Mouse (Mus musculus): ENCODE measurements at regions not wholly inside any gene's neighbourhood (a gene's known extent, or its start where the extent isn't known, plus 50 kb on each side); places are given as distances from the start of the nearest gene placed in this dataset.

DNA sequence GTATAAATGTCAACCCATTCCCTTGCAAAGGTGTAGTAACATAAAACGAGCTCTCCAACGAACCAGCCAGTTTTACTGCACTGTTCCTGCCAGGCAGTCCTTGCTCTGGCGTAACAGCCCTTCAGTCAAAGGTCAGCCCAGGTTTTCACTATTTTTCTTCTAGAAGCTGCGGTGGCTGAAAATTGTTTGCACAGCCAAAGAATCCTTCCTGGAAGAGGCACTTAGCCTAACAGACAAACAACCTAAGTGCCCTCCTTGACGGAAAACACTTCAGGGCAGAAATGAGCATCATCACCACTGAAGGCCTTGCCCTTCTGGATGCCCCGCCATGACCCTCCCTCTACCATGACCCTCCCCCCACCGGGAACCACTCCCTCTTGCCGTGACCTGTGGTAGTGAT lies 93.6 kb downstream of the Irs2 start:
- Histone ChIP-seq H3K36me3 (replicated peaks; ENCODE audit: control insufficient read depth, insufficient read depth, low read depth) (no peaks in the 10 kb centered on the region), H3K4me3 (ENCODE audit: insufficient read depth in 1 of 2, low read depth in 2 of 2, low read length in 2 of 2) (no peak overlapping the region), H3K9me3 (ENCODE audit: control insufficient read depth, low read length) (no peaks in the 10 kb centered on the region), H3K4me1 (replicated peaks; ENCODE audit: control insufficient read depth in 2 of 2, insufficient read depth in 2 of 2, low read length in 1 of 2) (peaks cover 0 to 12% of the 10 kb centered on the region in 2 experiments; a peak in 2 of 4 replicates), H3K4me2 (ENCODE audit: low read depth) (no peak overlapping the region), H3K27ac (no peak overlapping the region), H3K27me3 (ENCODE audit: control insufficient read depth, insufficient read depth, low read length) (no peaks in the 10 kb centered on the region), H3K9ac (replicated peaks) (no peak overlapping the region)
- DNase-seq (ENCODE audit: low read depth in 3 of 3, low spot score in 3 of 3): no peak
- 54% methylated on average over 8 of the region's 8 CpGs for WGBS (ENCODE audit: insufficient replicate concordance)
- no peak for TF ChIP-seq EP300 (IDR thresholded peaks at IDR 0.05; ENCODE audit: low read depth)
- ATAC-seq (ENCODE audit: insufficient read depth): no peak

DNA sequence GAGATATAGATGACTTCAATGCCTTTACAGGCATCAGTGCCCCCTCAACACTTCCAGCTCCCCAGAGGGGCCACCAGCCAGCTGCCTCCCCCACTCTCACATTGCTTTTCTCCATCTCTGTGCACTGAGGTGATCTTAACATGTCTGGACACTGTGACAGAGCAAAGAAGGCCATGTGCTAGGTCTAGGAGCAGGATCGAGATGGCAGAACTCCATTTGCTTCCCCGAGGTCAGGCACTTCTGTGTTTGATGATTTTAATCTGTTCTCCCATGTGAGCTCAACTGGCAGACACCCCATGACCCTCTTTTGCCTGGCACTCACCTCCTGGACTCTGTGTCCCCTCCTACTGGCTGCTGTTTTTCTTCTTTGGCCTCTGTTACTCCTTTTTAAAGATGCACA lies 95.8 kb downstream of the Irs2 start:
- H3K36me3 ChIP-seq (replicated peaks; ENCODE audit: control insufficient read depth, insufficient read depth, low read depth): no peaks in the 10 kb centered on the region
- no peak overlapping the region for H3K9ac ChIP-seq (replicated peaks)
- no peak for TF ChIP-seq EP300 (IDR thresholded peaks at IDR 0.05; ENCODE audit: low read depth)
- TF ChIP-seq CTCF (IDR thresholded peaks at IDR 0.05; ENCODE audit: low read depth): no peak
- H3K4me3 ChIP-seq (ENCODE audit: insufficient read depth in 1 of 2, low read depth in 2 of 2, low read length in 2 of 2): no peak overlapping the region
- H3K4me2 ChIP-seq (ENCODE audit: low read depth): no peak overlapping the region
- 21% methylated on average over 2 of the region's 2 CpGs for WGBS (ENCODE audit: insufficient replicate concordance)
- ATAC-seq (ENCODE audit: insufficient read depth) (no peak), DNase-seq (ENCODE audit: low read depth in 3 of 3, low spot score in 3 of 3) (no peak)
- no peaks in the 10 kb centered on the region for H3K27me3 ChIP-seq (ENCODE audit: control insufficient read depth, insufficient read depth, low read length)
- no peaks in the 10 kb centered on the region for H3K9me3 ChIP-seq (ENCODE audit: control insufficient read depth, low read length)
- peaks cover 0 to 15% of the 10 kb centered on the region in 2 experiments; a peak in 2 of 4 replicates for H3K4me1 ChIP-seq (replicated peaks; ENCODE audit: control insufficient read depth in 2 of 2, insufficient read depth in 2 of 2, low read length in 1 of 2)
- H3K27ac ChIP-seq: no peak overlapping the region

DNA sequence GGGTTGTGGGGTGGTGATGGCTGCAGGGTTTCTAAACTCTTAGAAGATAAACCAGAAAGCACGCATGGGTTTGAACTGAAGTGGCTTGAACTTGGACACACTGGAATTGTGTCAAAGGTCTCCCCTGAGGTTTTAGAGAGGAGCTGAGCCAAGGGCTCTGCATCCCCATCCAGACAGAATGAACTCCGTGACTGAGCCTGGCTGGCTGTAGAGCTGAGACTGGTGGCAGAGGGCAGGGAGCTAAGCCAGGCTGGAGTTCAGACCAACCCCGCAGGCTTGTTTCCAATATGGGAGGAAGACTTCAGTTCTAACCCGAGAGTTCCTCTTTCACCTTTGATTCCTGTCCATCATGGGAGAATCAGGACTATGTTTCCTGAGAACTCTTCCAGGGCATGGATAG lies 96.9 kb downstream of the Irs2 start:
- TF ChIP-seq EP300 (IDR thresholded peaks at IDR 0.05; ENCODE audit: low read depth): no peak
- no peak for TF ChIP-seq CTCF (IDR thresholded peaks at IDR 0.05; ENCODE audit: low read depth)
- H3K9ac ChIP-seq (replicated peaks): no peak overlapping the region
- DNase-seq (ENCODE audit: low read depth in 3 of 3, low spot score in 3 of 3): no peak
- no peaks in the 10 kb centered on the region for H3K36me3 ChIP-seq (replicated peaks; ENCODE audit: control insufficient read depth, insufficient read depth, low read depth)
- 49% methylated on average over 4 of the region's 4 CpGs for WGBS (ENCODE audit: insufficient replicate concordance)
- H3K4me1 ChIP-seq (replicated peaks; ENCODE audit: control insufficient read depth in 2 of 2, insufficient read depth in 2 of 2, low read length in 1 of 2): peaks cover 0 to 15% of the 10 kb centered on the region in 2 experiments; a peak in 2 of 4 replicates
- no peak overlapping the region for H3K4me3 ChIP-seq (ENCODE audit: insufficient read depth in 1 of 2, low read depth in 2 of 2, low read length in 2 of 2)
- H3K9me3 ChIP-seq (ENCODE audit: control insufficient read depth, low read length): no peaks in the 10 kb centered on the region
- ATAC-seq (ENCODE audit: insufficient read depth): no peak
- no peak overlapping the region for H3K4me2 ChIP-seq (ENCODE audit: low read depth)
- no peak overlapping the region for H3K27ac ChIP-seq
- H3K27me3 ChIP-seq (ENCODE audit: control insufficient read depth, insufficient read depth, low read length): no peaks in the 10 kb centered on the region

DNA sequence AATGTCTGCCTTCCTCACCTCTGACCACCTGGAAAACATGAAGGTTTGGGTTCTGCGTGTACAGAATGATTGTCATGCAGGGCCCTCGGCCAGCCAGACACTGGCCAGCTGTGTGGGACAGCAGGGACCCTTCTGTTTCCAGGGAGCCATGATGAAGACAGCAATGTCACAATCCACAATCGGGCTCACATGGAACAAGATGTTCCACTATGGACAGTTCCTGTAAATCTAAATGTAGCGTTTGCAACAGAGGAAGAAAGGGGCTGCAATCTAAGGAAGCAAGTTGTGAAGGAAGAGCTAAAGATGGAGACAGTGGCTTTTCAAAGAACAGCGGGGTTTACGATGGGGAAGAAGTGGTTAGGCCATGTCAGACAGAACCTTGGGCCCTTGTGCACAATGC lies 97.3 kb downstream of the Irs2 start:
- no peak for DNase-seq (ENCODE audit: low read depth in 3 of 3, low spot score in 3 of 3)
- no peak for ATAC-seq (ENCODE audit: insufficient read depth)
- TF ChIP-seq EP300 (IDR thresholded peaks at IDR 0.05; ENCODE audit: low read depth) (no peak), CTCF (IDR thresholded peaks at IDR 0.05; ENCODE audit: low read depth) (no peak)
- Histone ChIP-seq H3K9ac (replicated peaks) (no peak overlapping the region), H3K4me2 (ENCODE audit: low read depth) (no peak overlapping the region), H3K4me1 (replicated peaks; ENCODE audit: control insufficient read depth in 2 of 2, insufficient read depth in 2 of 2, low read length in 1 of 2) (peaks cover 0 to 15% of the 10 kb centered on the region in 2 experiments; a peak in 2 of 4 replicates), H3K36me3 (replicated peaks; ENCODE audit: control insufficient read depth, insufficient read depth, low read depth) (no peaks in the 10 kb centered on the region), H3K9me3 (ENCODE audit: control insufficient read depth, low read length) (no peaks in the 10 kb centered on the region), H3K4me3 (ENCODE audit: insufficient read depth in 1 of 2, low read depth in 2 of 2, low read length in 2 of 2) (no peak overlapping the region), H3K27me3 (ENCODE audit: control insufficient read depth, insufficient read depth, low read length) (no peaks in the 10 kb centered on the region), H3K27ac (no peak overlapping the region)
- WGBS (ENCODE audit: insufficient replicate concordance): 27% methylated on average over 6 of the region's 6 CpGs

DNA sequence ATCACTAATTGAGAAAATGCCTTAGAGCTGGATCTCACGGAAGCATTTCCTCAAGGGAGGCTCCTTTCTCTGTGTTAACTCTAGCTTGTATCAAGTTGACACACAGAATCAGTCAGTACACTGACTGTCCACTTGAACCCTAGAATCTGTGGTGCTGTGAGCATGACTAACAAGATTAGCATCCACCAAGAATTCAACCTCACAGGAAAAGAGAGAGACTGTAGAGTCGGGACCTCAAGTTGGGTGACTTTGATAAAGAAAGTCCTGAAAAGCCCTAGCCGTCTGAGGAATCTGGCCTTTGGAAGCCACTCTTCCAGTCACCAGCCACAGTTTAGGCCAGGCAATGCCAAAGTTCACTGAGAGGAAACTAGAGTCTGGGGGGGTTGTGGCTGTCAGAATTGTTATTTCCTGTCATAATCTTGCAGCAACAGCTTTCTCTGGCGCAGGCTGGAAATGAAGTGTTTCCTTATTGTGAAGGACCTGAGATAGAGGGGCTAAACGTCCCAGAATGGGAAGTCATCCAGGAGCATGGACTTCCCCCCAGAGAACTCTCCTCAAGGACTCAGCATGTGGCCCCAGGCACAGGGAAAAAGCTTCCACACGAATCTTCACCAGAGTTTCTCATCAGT lies 97.9 kb downstream of the Irs2 start:
- no peak overlapping the region for H3K4me2 ChIP-seq (ENCODE audit: low read depth)
- peaks cover 0 to 15% of the 10 kb centered on the region in 2 experiments; a peak in 2 of 4 replicates for H3K4me1 ChIP-seq (replicated peaks; ENCODE audit: control insufficient read depth in 2 of 2, insufficient read depth in 2 of 2, low read length in 1 of 2)
- no peak overlapping the region for H3K4me3 ChIP-seq (ENCODE audit: insufficient read depth in 1 of 2, low read depth in 2 of 2, low read length in 2 of 2)
- H3K27ac ChIP-seq: no peak overlapping the region
- DNase-seq (ENCODE audit: low read depth in 3 of 3, low spot score in 3 of 3) (no peak), ATAC-seq (ENCODE audit: insufficient read depth) (no peak)
- no peaks in the 10 kb centered on the region for H3K27me3 ChIP-seq (ENCODE audit: control insufficient read depth, insufficient read depth, low read length)
- H3K9ac ChIP-seq (replicated peaks): no peak overlapping the region
- TF ChIP-seq EP300 (IDR thresholded peaks at IDR 0.05; ENCODE audit: low read depth) (no peak), CTCF (IDR thresholded peaks at IDR 0.05; ENCODE audit: low read depth) (no peak)
- H3K36me3 ChIP-seq (replicated peaks; ENCODE audit: control insufficient read depth, insufficient read depth, low read depth): no peaks in the 10 kb centered on the region
- WGBS (ENCODE audit: insufficient replicate concordance): 11% methylated on average over 6 of the region's 6 CpGs
- no peaks in the 10 kb centered on the region for H3K9me3 ChIP-seq (ENCODE audit: control insufficient read depth, low read length)
